In genomic region chr11:121108061-121108460, GRCm38 (mm10) we compare ENCODE assay signal across 13 mouse cellular contexts. TPM values are rescaled to one million over a fixed set of nuclear protein-coding genes. Genes with fewer than 3 reads are reported as not detected.
A peak's percentile ranks its signal among the peaks of the same experiment; 100 is the strongest.
DNase-seq lines count a peak whose midpoint lies in the region; ATAC-seq and TF ChIP-seq lines count a peak whose summit lies in the region.
"Had no signal": no experiment of that assay in that cellular context is flagged by ENCODE, and none has a peak within 500 bp of the region (broad histone marks: within the 10 kb centered on the region; RNA-seq: fewer than 3 reads in every experiment).

No protein-coding gene starts in this region.

- no peak for TF ChIP-seq CTCF in kidney, postnatal 0 days (IDR thresholded peaks at IDR 0.05; ENCODE audit: low read depth)

- H3K36me3 ChIP-seq in kidney, postnatal 0 days (ENCODE audit: insufficient read depth, low read length) = no peaks in the 10 kb centered on the region
- no peaks in the 10 kb centered on the region for H3K36me3 ChIP-seq in heart, embryonic 10.5 days
- H3K36me3 ChIP-seq in heart, embryonic 15.5 days = no peaks in the 10 kb centered on the region
- H3K36me3 ChIP-seq in liver, embryonic 16.5 days (ENCODE audit: control insufficient read depth, insufficient read depth) = no peaks in the 10 kb centered on the region
- no peaks in the 10 kb centered on the region for H3K36me3 ChIP-seq in limb, embryonic 10.5 days
- no peaks in the 10 kb centered on the region for H3K36me3 ChIP-seq in hindbrain, embryonic 14.5 days (replicated peaks; ENCODE audit: control insufficient read depth, insufficient read depth)
- H3K36me3 ChIP-seq: embryonic facial prominence, embryonic 13.5 days had no signal

- no peaks in the 10 kb centered on the region for H3K9me3 ChIP-seq in kidney, postnatal 0 days (replicated peaks; ENCODE audit: low read length)
- no peaks in the 10 kb centered on the region for H3K9me3 ChIP-seq in heart, embryonic 10.5 days
- H3K9me3 ChIP-seq in heart, embryonic 15.5 days (replicated peaks) = no peaks in the 10 kb centered on the region
- H3K9me3 ChIP-seq in liver, embryonic 16.5 days (replicated peaks; ENCODE audit: control insufficient read depth, low read length) = no peaks in the 10 kb centered on the region
- no peaks in the 10 kb centered on the region for H3K9me3 ChIP-seq in limb, embryonic 10.5 days (replicated peaks)
- H3K9me3 ChIP-seq in hindbrain, embryonic 14.5 days (ENCODE audit: control insufficient read depth, low read length) = no peaks in the 10 kb centered on the region
- H3K9me3 ChIP-seq: embryonic facial prominence, embryonic 13.5 days had no signal

- ATAC-seq in kidney, postnatal 0 days (replicated peaks; ENCODE audit: low FRiP score, low read depth) = no peak
- peak; percentile 68 for ATAC-seq in heart, embryonic 15.5 days (replicated peaks; ENCODE audit: insufficient number of reproducible peaks, insufficient read depth, low FRiP score, low read depth)
- ATAC-seq in liver, embryonic 16.5 days (ENCODE audit: low read depth) = peak; percentile 45; the same call in 1 of the 2 replicates
- no peak for ATAC-seq in hindbrain, embryonic 14.5 days (ENCODE audit: low FRiP score)
- ATAC-seq: inflammation-experienced regulatory T-cells, adult 6 months had no signal

- no peak overlapping the region for H3K9ac ChIP-seq in kidney, postnatal 0 days (ENCODE audit: low read depth, low read length)
- H3K9ac ChIP-seq in heart, embryonic 15.5 days = no peak overlapping the region
- no peak overlapping the region for H3K9ac ChIP-seq in liver, embryonic 16.5 days (ENCODE audit: low read depth, low read length)
- H3K9ac ChIP-seq in hindbrain, embryonic 14.5 days = no peak overlapping the region
- H3K9ac ChIP-seq: embryonic facial prominence, embryonic 13.5 days had no signal

- H3K4me2 ChIP-seq in kidney, postnatal 0 days (ENCODE audit: low read length) = no peak overlapping the region
- no peak overlapping the region for H3K4me2 ChIP-seq in heart, embryonic 15.5 days
- no peak overlapping the region for H3K4me2 ChIP-seq in liver, embryonic 16.5 days (ENCODE audit: low read depth, low read length)
- H3K4me2 ChIP-seq in hindbrain, embryonic 14.5 days (replicated peaks) = no peak overlapping the region
- H3K4me2 ChIP-seq: embryonic facial prominence, embryonic 13.5 days had no signal

- H3K27me3 ChIP-seq in kidney, postnatal 0 days (ENCODE audit: insufficient read depth, low read length) = no peaks in the 10 kb centered on the region
- H3K27me3 ChIP-seq in heart, embryonic 10.5 days (ENCODE audit: insufficient read depth, poor library complexity, severe bottlenecking) = no peaks in the 10 kb centered on the region
- no peaks in the 10 kb centered on the region for H3K27me3 ChIP-seq in heart, embryonic 15.5 days
- H3K27me3 ChIP-seq in liver, embryonic 16.5 days (ENCODE audit: control insufficient read depth, insufficient read depth, low read depth, low read length) = no peaks in the 10 kb centered on the region
- H3K27me3 ChIP-seq in limb, embryonic 10.5 days (ENCODE audit: low read depth, poor library complexity, severe bottlenecking) = no peaks in the 10 kb centered on the region
- H3K27me3 ChIP-seq in hindbrain, embryonic 14.5 days (ENCODE audit: control insufficient read depth, insufficient read depth, low read length) = no peaks in the 10 kb centered on the region
- H3K27me3 ChIP-seq: embryonic facial prominence, embryonic 13.5 days had no signal

- H3K4me1 ChIP-seq in kidney, postnatal 0 days (replicated peaks; ENCODE audit: insufficient read depth, low read length) = peaks cover 4% of the 10 kb centered on the region; the same call in 1 of the 2 replicates
- H3K4me1 ChIP-seq in heart, embryonic 10.5 days = peaks cover 23% of the 10 kb centered on the region
- peaks cover 34% of the 10 kb centered on the region for H3K4me1 ChIP-seq in heart, embryonic 15.5 days (replicated peaks)
- no peaks in the 10 kb centered on the region for H3K4me1 ChIP-seq in liver, embryonic 16.5 days (ENCODE audit: control insufficient read depth, low read depth, low read length)
- H3K4me1 ChIP-seq in limb, embryonic 10.5 days = no peaks in the 10 kb centered on the region; the same call in 1 of the 2 replicates
- H3K4me1 ChIP-seq in hindbrain, embryonic 14.5 days (replicated peaks; ENCODE audit: control insufficient read depth, insufficient read depth, low read length) = 0 out of 2 replicates have a peak, but pooled peaks cover 6% of the 10 kb centered on the region
- H3K4me1 ChIP-seq: embryonic facial prominence, embryonic 13.5 days had no signal

- peak; percentile 50 for DNase-seq in kidney, postnatal 0 days (ENCODE audit: low spot score)
- no peak for DNase-seq in kidney, adult 18-20 months
- DNase-seq in heart, embryonic 10.5 days (ENCODE audit: low spot score) = no peak
- DNase-seq in limb, embryonic 10.5 days (ENCODE audit: low spot score) = no peak
- no peak for DNase-seq in hindbrain, embryonic 14.5 days (ENCODE audit: low spot score)
- DNase-seq in thymus, adult 18-20 months = no peak
- DNase-seq: cerebellum, adult 9-10 months had no signal

- H3K4me3 ChIP-seq in kidney, postnatal 0 days (replicated peaks; ENCODE audit: low read depth, low read length) = no peak overlapping the region
- 0 out of 2 replicates have a peak overlapping the region, but pooled peaks have one; percentile 15 for H3K4me3 ChIP-seq in heart, embryonic 10.5 days
- no peak overlapping the region for H3K4me3 ChIP-seq in heart, embryonic 15.5 days
- H3K4me3 ChIP-seq in liver, embryonic 16.5 days (ENCODE audit: low read depth, low read length) = no peak overlapping the region
- no peak overlapping the region for H3K4me3 ChIP-seq in limb, embryonic 10.5 days
- no peak overlapping the region for H3K4me3 ChIP-seq in hindbrain, embryonic 14.5 days (replicated peaks; ENCODE audit: low read length)
- H3K4me3 ChIP-seq: embryonic facial prominence, embryonic 13.5 days; heart, adult 2 months had no signal

- H3K27ac ChIP-seq in kidney, postnatal 0 days = no peak overlapping the region
- H3K27ac ChIP-seq in heart, embryonic 10.5 days = peak overlapping the region; percentile 62; the same call in 1 of the 2 replicates
- peak overlapping the region; percentile 56 for H3K27ac ChIP-seq in heart, embryonic 15.5 days
- H3K27ac ChIP-seq in liver, embryonic 16.5 days (ENCODE audit: low read length) = no peak overlapping the region
- no peak overlapping the region for H3K27ac ChIP-seq in limb, embryonic 10.5 days
- no peak overlapping the region for H3K27ac ChIP-seq in hindbrain, embryonic 14.5 days
- H3K27ac ChIP-seq: embryonic facial prominence, embryonic 13.5 days; heart, adult 2 months had no signal

- 48% methylated on average over 9 of the region's 9 CpGs for WGBS in kidney, postnatal 0 days
- 33% methylated on average over 9 of the region's 9 CpGs for WGBS in heart, embryonic 10.5 days
- WGBS in heart, embryonic 15.5 days = 19% methylated on average over 9 of the region's 9 CpGs
- 49% methylated on average over 9 of the region's 9 CpGs for WGBS in liver, embryonic 16.5 days (ENCODE audit: insufficient replicate concordance)
- WGBS in limb, embryonic 10.5 days = 76% methylated on average over 9 of the region's 9 CpGs
- WGBS in hindbrain, embryonic 14.5 days = 73% methylated on average over 9 of the region's 9 CpGs

RNA-seq across cellular contexts. Expression of gene Tex19.2, which starts 10.4 kb away (rescaled TPM):
- 0.05 TPM in 1 of 2 replicates, not detected in the other for polyA plus RNA-seq in kidney, postnatal 0 days (2015; fragmentation: Nextera tagmentation; extraction: Ambion mirVana)
- not detected in 2 replicates for polyA plus RNA-seq in heart, embryonic 10.5 days (2016; fragmentation: Nextera tagmentation; extraction: Ambion mirVana)
- not detected in 2 replicates for polyA plus RNA-seq in heart, embryonic 15.5 days (2015; fragmentation: Nextera tagmentation; extraction: Ambion mirVana)
- polyA plus RNA-seq in liver, embryonic 16.5 days (2015; fragmentation: Nextera tagmentation; extraction: Ambion mirVana) = 0.05 TPM in 1 of 2 replicates, not detected in the other
- not detected in 2 replicates for polyA plus RNA-seq in limb, embryonic 10.5 days (2016; fragmentation: Nextera tagmentation; extraction: Ambion mirVana)
- not detected in 2 replicates for polyA plus RNA-seq in hindbrain, embryonic 14.5 days (2014; fragmentation: Nextera tagmentation; extraction: Ambion mirVana)
- polyA plus RNA-seq: embryonic facial prominence, embryonic 13.5 days; heart, adult 2 months; inflammation-experienced regulatory T-cells, adult 6 months; spleen, adult 2 months had no signal

RNA-seq across cellular contexts. Expression of gene Sectm1a, which starts 27.0 kb away (rescaled TPM):
- polyA plus RNA-seq in kidney, postnatal 0 days (2015; fragmentation: Nextera tagmentation; extraction: Ambion mirVana) = 0.63 and 0.73 TPM in 2 replicates
- polyA plus RNA-seq in heart, embryonic 10.5 days (2016; fragmentation: Nextera tagmentation; extraction: Ambion mirVana) = not detected in 2 replicates
- 0.30 TPM in 1 of 2 replicates, not detected in the other for polyA plus RNA-seq in heart, embryonic 15.5 days (2015; fragmentation: Nextera tagmentation; extraction: Ambion mirVana)
- 0.89 and 1.8 TPM in 2 replicates for polyA plus RNA-seq in liver, embryonic 16.5 days (2015; fragmentation: Nextera tagmentation; extraction: Ambion mirVana)
- polyA plus RNA-seq in limb, embryonic 10.5 days (2016; fragmentation: Nextera tagmentation; extraction: Ambion mirVana) = not detected in 2 replicates
- polyA plus RNA-seq in hindbrain, embryonic 14.5 days (2014; fragmentation: Nextera tagmentation; extraction: Ambion mirVana) = not detected in 2 replicates
- polyA plus RNA-seq: heart, adult 2 months; inflammation-experienced regulatory T-cells, adult 6 months had no signal

RNA-seq across cellular contexts. Expression of gene Tex19.1, which starts 37.9 kb away (rescaled TPM):
- 0.13 TPM in 1 of 2 replicates, not detected in the other for polyA plus RNA-seq in kidney, postnatal 0 days (2015; fragmentation: Nextera tagmentation; extraction: Ambion mirVana)
- 0.10 and 0.14 TPM in 2 replicates for polyA plus RNA-seq in heart, embryonic 10.5 days (2016; fragmentation: Nextera tagmentation; extraction: Ambion mirVana)
- polyA plus RNA-seq in heart, embryonic 15.5 days (2015; fragmentation: Nextera tagmentation; extraction: Ambion mirVana) = 0.10 TPM in 1 of 2 replicates, not detected in the other
- polyA plus RNA-seq in liver, embryonic 16.5 days (2015; fragmentation: Nextera tagmentation; extraction: Ambion mirVana) = not detected in 2 replicates
- polyA plus RNA-seq in limb, embryonic 10.5 days (2016; fragmentation: Nextera tagmentation; extraction: Ambion mirVana) = 0.09 TPM in 1 of 2 replicates, not detected in the other
- not detected in 2 replicates for polyA plus RNA-seq in hindbrain, embryonic 14.5 days (2014; fragmentation: Nextera tagmentation; extraction: Ambion mirVana)
- polyA plus RNA-seq: heart, adult 2 months; inflammation-experienced regulatory T-cells, adult 6 months; spleen, adult 2 months had no signal

RNA-seq across cellular contexts. Expression of gene Sectm1b, which starts 44.7 kb away (rescaled TPM):
- polyA plus RNA-seq in kidney, postnatal 0 days (2015; fragmentation: Nextera tagmentation; extraction: Ambion mirVana) = 2.0 and 2.4 TPM in 2 replicates
- polyA plus RNA-seq in heart, embryonic 10.5 days (2016; fragmentation: Nextera tagmentation; extraction: Ambion mirVana) = not detected in 2 replicates
- not detected in 2 replicates for polyA plus RNA-seq in heart, embryonic 15.5 days (2015; fragmentation: Nextera tagmentation; extraction: Ambion mirVana)
- 0.05 and 0.22 TPM in 2 replicates for polyA plus RNA-seq in liver, embryonic 16.5 days (2015; fragmentation: Nextera tagmentation; extraction: Ambion mirVana)
- not detected in 2 replicates for polyA plus RNA-seq in limb, embryonic 10.5 days (2016; fragmentation: Nextera tagmentation; extraction: Ambion mirVana)
- not detected in 2 replicates for polyA plus RNA-seq in hindbrain, embryonic 14.5 days (2014; fragmentation: Nextera tagmentation; extraction: Ambion mirVana)
- polyA plus RNA-seq: heart, adult 2 months; inflammation-experienced regulatory T-cells, adult 6 months; spleen, adult 2 months had no signal

RNA-seq across cellular contexts. Expression of gene Uts2r, which starts 52.0 kb away (rescaled TPM):
- not detected in 2 replicates for polyA plus RNA-seq in kidney, postnatal 0 days (2015; fragmentation: Nextera tagmentation; extraction: Ambion mirVana)
- polyA plus RNA-seq in heart, embryonic 10.5 days (2016; fragmentation: Nextera tagmentation; extraction: Ambion mirVana) = 0.08 TPM in 1 of 2 replicates, not detected in the other
- not detected in 2 replicates for polyA plus RNA-seq in heart, embryonic 15.5 days (2015; fragmentation: Nextera tagmentation; extraction: Ambion mirVana)
- polyA plus RNA-seq in liver, embryonic 16.5 days (2015; fragmentation: Nextera tagmentation; extraction: Ambion mirVana) = 0.14 TPM in 1 of 2 replicates, not detected in the other
- polyA plus RNA-seq in limb, embryonic 10.5 days (2016; fragmentation: Nextera tagmentation; extraction: Ambion mirVana) = 0.11 TPM in 1 of 2 replicates, not detected in the other
- 0.19 and 0.99 TPM in 2 replicates for polyA plus RNA-seq in hindbrain, embryonic 14.5 days (2014; fragmentation: Nextera tagmentation; extraction: Ambion mirVana)
- polyA plus RNA-seq: embryonic facial prominence, embryonic 13.5 days; inflammation-experienced regulatory T-cells, adult 6 months; spleen, adult 2 months had no signal

Comparison
In these comparisons a context has a peak if more than half of its experiments do, and no peak if none do; other contexts are left out.
1. ATAC-seq: peak in heart, embryonic 15.5 days (single experiment) and liver, embryonic 16.5 days (single experiment); none in kidney, postnatal 0 days (single experiment) and hindbrain, embryonic 14.5 days (single experiment).
2. H3K27ac ChIP-seq: peak in heart, embryonic 10.5 days (single experiment) and heart, embryonic 15.5 days (single experiment); none in kidney, postnatal 0 days (single experiment), liver, embryonic 16.5 days (single experiment), limb, embryonic 10.5 days (single experiment) and hindbrain, embryonic 14.5 days (single experiment).